15 mouse cellular contexts compared by ENCODE assay signal in the genomic region with DNA sequence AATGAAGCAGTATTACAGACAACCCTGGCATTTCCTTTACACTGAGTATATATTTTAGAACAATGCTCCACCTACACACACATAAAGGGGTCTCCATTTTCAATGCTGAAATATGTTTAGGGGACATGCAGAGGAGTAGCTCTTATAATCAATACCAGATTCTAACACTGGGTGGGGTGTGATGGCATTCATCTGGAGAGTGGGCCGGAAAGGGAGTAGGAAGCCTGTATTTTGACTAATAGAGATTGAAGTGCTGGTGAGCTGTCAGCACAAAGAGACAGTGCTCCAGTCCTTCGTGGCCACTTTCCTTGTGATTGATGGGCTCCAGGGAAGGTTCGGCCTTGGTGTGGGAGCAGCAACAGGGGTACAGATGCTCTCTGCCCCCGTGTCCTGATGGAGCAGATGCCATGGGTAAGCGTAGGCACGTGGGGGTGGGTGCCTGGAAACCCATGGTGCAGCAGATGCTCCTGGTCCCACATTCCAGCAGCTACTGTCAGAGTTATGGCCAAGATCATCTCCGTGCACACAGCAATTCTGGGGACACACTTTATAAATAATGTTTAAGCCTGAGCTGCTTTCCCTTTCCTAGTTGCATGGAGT. TPM values are rescaled to one million over a fixed set of nuclear protein-coding genes. Genes with fewer than 3 reads are reported as not detected.
DNase-seq lines count a peak whose midpoint lies in the region; ATAC-seq lines count a peak whose summit lies in the region.
"Had no signal": no experiment of that assay in that cellular context is flagged by ENCODE, and none has a peak within 500 bp of the region (broad histone marks: within the 10 kb centered on the region; RNA-seq: fewer than 3 reads in every experiment).

No protein-coding gene starts in this region.

- H3K4me1 ChIP-seq in midbrain, embryonic 11.5 days (ENCODE audit: control insufficient read depth, insufficient read depth, low read length), result no peaks in the 10 kb centered on the region
- H3K4me1 ChIP-seq: heart, embryonic 10.5 days had no signal

- H3K27me3 ChIP-seq in midbrain, embryonic 11.5 days (ENCODE audit: control insufficient read depth, insufficient read depth, low read length), result no peaks in the 10 kb centered on the region
- H3K27me3 ChIP-seq: Patski had no signal

- no peaks in the 10 kb centered on the region for H3K36me3 ChIP-seq in midbrain, embryonic 11.5 days (ENCODE audit: control insufficient read depth, insufficient read depth, low read length)
- H3K36me3 ChIP-seq: heart, embryonic 10.5 days had no signal

- ATAC-seq in megakaryocyte-erythroid progenitor cell, adult 5-6 weeks (replicated peaks; ENCODE audit: low FRiP score, low TSS enrichment, poor library complexity, severe bottlenecking), result no peak
- no peak for ATAC-seq in midbrain, embryonic 11.5 days (ENCODE audit: low FRiP score)
- ATAC-seq: Patski had no signal

- H3K9ac ChIP-seq in midbrain, embryonic 11.5 days (ENCODE audit: low read length), result no peak overlapping the region
- H3K9ac ChIP-seq: liver, embryonic 14.5 days had no signal

- H3K4me3 ChIP-seq in midbrain, embryonic 11.5 days (ENCODE audit: low read depth, low read length), result no peak overlapping the region
- H3K4me3 ChIP-seq: heart, embryonic 10.5 days had no signal

- 84% methylated on average over 7 of the region's 7 CpGs for WGBS in midbrain, embryonic 11.5 days

- H3K27ac ChIP-seq in midbrain, embryonic 11.5 days (ENCODE audit: low read depth, low read length), result no peak overlapping the region
- H3K27ac ChIP-seq: heart, embryonic 10.5 days; liver, embryonic 14.5 days had no signal

- no peaks in the 10 kb centered on the region for H3K9me3 ChIP-seq in midbrain, embryonic 11.5 days (ENCODE audit: control insufficient read depth, low read length)
- H3K9me3 ChIP-seq: heart, embryonic 10.5 days had no signal

- no peak overlapping the region for H3K4me2 ChIP-seq in midbrain, embryonic 11.5 days

- DNase-seq in embryo, embryonic 10 days (ENCODE audit: low spot score), result peak; percentile 10
- DNase-seq in embryo, embryonic 9.5 days (ENCODE audit: extremely low spot score), result no peak
- DNase-seq in frontal cortex, postnatal 10 days (ENCODE audit: low spot score in 2 of 2), result peak; percentile 13 to 33
- peak; percentile 52 to 64 for DNase-seq in layer of hippocampus, postnatal 10 days (ENCODE audit: low spot score in 2 of 2)
- DNase-seq in mesoderm, embryonic 11.5 days (ENCODE audit: low read depth, low spot score), result peak; percentile 17
- no peak for DNase-seq in midbrain, embryonic 11.5 days (ENCODE audit: low spot score, missing footprints)
- no peak for DNase-seq in spleen, adult 12 weeks (ENCODE audit: low spot score)
- DNase-seq: cerebellum, adult 8-10 months; heart, postnatal 36 days; kidney, adult 8-10 months; lung, postnatal 36 days had no signal

RNA-seq across cellular contexts. Expression of a gene that starts 18.2 kb away (rescaled TPM):
- 10 to 100 TPM; 47.7 to 53.4 TPM for total RNA-seq in layer of hippocampus, postnatal 10 days (2021)
- 0.04 TPM in 1 of 2 replicates, not detected in the other for total RNA-seq in megakaryocyte-erythroid progenitor cell, adult 5-6 weeks (2014; fragmentation: Nextera tagmentation)
- not detected in 2 replicates for total RNA-seq in megakaryocyte-erythroid progenitor cell, adult 5-6 weeks (2017)
- 0.43 and 0.44 TPM in 2 replicates for polyA plus RNA-seq in midbrain, embryonic 11.5 days (2014; fragmentation: Nextera tagmentation; extraction: Ambion mirVana)

Comparison
In these comparisons a context has a peak if more than half of its experiments do, and no peak if none do; other contexts are left out.
1. DNase-seq: peak in embryo, embryonic 10 days (single experiment), frontal cortex, postnatal 10 days (2 of 2), layer of hippocampus, postnatal 10 days (2 of 2) and mesoderm, embryonic 11.5 days (single experiment); none in embryo, embryonic 9.5 days (single experiment), midbrain, embryonic 11.5 days (single experiment) and spleen, adult 12 weeks (single experiment).
2. RNA of a gene that starts 18.2 kb away (total RNA-seq): 47.7 to 53.4 TPM in layer of hippocampus, postnatal 10 days; 0.04 TPM in megakaryocyte-erythroid progenitor cell, adult 5-6 weeks; every median in the first group is over 10 times any median in the second.